Mouse (Mus musculus) cerebellum, adult 11 months (tissue): ENCODE data around the gene Wdr5.
"Not testable (repeated sequence)": the region's sequence is repeated elsewhere in the genome, so short reads cannot be mapped to it uniquely, and the experiment has no call there.

Experiments
- DNase-seq: peaks from one replicate; pipeline ENCODE4 v3.0.0; 2022

Gene Wdr5

DNA sequence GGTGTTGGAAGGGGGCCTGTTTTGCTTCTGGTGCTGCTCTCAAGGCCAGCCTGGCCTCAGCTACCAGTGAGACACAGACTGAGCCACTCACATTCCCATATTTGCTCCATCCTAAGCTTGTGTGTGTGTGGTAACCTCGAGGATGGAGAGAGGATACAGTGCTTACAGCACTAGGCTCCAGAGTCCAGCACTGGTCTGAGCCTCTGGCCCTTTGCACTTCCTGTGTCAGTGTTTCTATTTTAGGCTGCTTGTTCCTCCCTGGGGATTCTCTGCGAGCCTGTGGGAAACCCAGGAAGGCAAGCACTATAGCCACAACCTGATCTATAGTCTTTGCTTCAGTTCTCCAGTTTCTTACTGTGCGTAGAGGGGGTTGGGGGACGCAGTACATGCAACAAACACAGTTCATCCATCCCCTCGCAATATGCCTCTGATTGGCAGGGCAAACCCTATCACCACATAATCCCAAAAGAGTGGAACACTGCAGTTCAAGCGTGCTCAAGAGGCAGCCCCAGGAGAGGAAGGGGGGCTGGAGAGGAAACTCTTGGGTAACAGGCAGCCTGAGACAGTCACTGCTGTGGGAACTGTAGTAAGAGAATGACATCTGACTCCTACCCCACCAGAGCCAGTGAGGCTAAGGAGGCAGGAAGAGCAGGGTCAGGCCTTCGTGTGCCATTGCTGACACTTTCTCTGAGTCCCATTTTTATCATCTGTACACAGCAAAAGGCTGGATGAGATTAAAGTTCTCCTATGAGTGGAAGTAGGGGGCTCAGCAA is 10.7 kb upstream of the Wdr5 start:
- DNase-seq = no peak

DNA sequence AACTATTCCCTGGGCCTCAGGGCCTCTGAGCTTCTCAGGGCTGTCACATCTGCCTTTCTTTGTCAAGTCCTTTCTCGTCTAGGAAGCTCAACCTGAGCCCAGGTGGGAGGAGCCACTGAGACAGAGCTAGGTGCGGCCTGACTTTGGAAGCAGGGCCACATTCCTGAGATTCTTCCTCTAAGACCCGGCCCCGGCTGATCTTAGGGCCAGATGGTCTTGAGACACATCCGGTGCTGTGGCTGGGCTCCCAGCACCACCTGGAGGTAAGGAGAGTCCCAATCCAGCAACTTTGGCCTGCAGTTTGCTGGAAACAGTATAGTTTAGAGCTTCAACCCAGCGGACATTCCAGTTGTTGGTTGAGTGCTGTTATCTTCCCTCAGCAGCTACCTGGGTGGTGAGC is 9.4 kb upstream of the Wdr5 start:
- DNase-seq = no peak

DNA sequence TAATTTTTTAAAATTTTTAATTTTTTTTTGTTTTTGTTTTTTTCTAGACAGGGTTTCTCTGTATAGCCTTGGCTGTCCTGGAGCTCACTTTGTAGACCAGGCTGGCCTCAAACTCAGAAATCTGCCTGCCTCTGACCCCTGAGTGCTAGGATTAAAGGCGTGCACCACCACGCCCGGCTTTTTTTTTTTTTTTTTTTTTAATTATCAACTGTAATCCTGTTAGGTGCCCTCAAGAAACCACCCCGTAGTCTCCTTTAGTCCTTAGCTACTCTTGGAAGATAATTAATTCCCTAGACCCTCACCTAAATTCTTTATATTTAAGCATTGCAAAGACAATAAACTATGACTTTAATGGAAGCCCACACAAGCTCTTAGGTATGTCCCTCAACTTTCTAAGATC is 8.3 kb upstream of the Wdr5 start:
- DNase-seq = not testable (repeated sequence)

DNA sequence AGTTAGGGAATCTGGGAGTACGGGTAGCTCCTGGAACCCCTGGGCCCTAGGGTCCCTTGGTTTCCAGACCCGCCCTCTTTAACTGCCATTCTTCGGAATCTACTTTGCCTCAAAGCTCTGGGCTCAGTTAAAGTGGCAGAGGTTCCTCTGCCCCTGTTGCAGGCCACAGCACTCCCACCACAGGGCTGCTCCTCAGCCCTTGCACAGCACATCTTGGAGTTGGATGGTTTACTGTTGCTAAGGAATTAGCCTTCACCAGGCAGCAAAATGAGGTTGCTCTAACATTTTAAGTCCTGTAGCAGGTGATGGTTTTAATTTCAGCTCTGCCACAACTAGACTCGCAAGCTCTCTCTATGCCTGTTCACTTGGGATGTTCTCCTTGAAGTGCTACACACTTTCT is 7.4 kb upstream of the Wdr5 start, which contains the start of gene Brd3:
Gene Brd3, minus strand, starts transcription at position 101 of the 400 bp plus-strand sequence.
- DNase-seq = no peak

GRCm38 (mm10) chr2:27510706-27511105 is 4.3 kb upstream of the Wdr5 start:
- no peak for DNase-seq

- no peak for DNase-seq
Measured at GRCm38 (mm10) chr2:27512909-27513308, 2.0 kb upstream of the Wdr5 start.

DNA sequence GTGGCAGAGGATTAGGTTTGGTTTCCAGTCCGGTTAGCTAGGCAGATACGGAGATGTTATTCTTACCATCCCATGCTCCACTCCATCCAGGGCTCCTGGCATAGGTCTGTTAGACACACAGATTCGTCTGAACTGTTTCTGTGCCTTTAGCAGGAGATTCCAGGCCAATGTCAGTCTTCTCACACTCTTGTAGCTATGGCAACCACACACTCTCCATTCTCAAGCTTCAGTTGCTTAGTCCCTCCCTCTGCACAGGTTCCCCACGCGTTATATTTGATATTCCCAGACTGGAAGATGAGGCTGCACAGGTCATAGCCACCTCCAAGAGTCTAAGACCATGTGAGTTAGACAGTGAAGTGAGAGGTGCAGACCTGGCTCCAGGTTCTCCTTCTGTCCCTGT is 1.1 kb upstream of the Wdr5 start:
- no peak for DNase-seq

DNA sequence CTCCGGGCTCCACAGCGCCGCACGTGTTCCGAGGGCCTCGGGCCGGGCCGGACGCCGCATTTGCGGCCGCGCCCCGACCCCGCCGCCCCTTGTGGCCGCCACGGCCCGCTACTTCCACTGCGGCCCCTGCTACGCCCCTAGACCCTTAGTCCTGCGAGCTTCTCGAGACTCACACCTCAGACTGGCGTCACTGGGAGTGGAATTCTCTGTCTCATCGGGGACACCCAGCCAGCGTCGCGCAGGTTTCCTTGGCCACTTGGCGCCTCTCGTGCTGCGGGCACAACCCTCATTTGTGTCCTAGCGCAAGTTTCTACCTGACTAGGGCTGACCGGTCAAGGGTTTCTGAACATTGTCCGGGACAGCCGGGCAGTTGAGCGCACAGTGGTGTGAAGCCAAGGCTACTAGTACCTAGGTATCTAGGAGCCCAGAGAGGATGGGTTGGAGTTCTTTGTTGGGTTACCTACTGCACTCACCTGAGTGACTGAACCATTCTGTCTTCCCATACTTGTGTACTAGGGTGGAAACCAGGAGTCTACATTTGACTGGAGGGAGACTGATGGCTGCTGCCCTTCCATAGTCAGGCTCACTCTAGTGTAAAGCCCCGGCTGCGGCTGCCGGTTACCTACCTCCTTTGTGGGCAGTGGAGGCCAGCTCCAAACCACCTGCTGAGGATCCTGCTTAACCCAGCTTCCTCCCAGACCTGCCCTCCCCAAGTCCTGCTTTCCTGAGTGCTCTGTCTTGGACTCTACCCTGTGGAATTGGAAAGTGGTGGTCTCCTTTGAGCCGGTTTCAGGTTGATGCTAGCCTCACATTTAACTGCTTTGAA is 597 bp downstream of the Wdr5 start:
- DNase-seq = no peak

DNA sequence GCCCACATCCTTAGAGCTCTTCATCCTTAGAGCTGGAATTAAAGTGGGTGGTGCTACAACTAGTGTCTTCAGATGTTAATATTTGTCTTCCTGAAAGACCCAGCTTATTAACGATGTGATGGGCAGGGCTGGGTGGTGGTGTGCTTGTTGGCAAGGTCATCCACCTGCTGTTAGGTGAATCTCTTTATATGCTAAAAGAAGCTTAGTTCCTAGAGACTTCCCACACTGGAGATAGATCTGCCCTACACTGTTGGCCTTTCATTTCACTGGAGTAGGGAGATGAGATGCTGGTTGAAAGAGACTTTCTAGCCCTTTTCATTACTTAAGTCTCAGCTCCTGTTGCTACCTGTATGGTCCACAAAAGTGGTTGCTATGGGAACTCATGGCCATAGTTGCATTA is 1.3 kb downstream of the Wdr5 start:
- DNase-seq = no peak

- DNase-seq = no peak
Measured at GRCm38 (mm10) chr2:27518283-27518682, 3.3 kb downstream of the Wdr5 start.

DNA sequence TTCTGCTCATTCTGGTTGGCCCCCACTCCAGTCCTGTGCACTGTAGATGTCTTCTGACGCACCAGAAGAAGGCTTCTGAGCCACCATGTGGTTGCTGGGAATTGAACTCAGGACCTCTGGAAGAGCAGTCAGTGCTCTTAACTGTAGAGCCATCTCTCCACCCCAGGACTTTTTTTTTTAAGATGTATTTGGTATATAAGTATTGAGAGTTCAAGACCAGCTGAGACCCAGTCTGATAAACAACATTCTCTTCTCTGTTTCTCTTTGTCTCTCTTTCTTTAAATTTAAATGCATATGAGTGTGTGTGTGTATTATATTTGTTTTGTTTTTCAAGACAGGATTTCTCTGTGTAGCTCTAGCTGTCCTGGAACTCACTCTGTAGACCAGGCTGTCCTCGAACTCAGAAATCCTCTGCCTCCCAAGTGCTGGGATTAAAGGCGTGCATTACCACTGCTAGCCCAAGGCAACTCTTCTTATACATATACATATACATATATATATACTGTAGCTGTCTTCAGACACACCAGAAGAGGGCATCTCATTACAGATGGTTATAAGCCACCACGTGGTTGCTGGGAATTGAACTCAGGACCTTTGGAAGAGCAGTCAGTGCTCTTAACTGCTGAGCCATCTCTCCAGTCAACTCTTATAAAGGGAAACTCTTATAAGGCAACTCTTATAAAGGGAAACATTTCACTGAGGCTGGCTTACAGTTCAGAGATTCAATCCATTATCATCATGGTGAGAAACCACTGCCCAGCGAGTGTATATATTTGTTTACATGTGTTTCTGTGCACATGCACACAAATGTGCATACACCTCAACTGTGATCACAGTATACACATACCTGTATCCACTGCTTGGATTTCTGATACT is 23.7 kb downstream of the Wdr5 start:
- not testable (repeated sequence) for DNase-seq

GRCm38 (mm10) chr2:27539336-27539735 is 24.4 kb downstream of the Wdr5 start:
- DNase-seq = peak; percentile 25

GRCm38 (mm10) chr2:27539772-27540514 is 25.0 kb downstream of the Wdr5 start:
- peak; percentile 99 for DNase-seq

GRCm38 (mm10) chr2:27540515-27540836 is 25.5 kb downstream of the Wdr5 start:
- no peak for DNase-seq

DNA sequence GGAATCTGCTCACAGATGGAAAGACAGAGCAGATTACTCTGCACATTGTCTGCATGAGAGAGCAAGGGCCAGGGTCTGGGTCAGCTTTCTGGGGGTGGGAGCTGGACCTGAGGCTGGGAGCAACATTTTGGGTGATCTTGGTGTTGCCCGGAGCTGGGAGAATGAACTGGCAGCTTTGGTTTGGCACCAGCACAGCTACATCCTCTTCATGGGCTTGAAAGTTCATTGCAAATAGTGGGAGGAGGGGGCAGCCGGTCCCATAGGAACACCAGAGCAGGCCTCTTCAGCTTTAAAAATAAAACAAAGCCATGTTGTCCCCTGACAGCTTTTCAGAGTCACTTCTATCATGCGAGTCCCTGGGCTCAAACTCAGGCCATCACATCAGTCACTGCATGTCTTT is 26.3 kb downstream of the Wdr5 start:
- DNase-seq = no peak

DNA sequence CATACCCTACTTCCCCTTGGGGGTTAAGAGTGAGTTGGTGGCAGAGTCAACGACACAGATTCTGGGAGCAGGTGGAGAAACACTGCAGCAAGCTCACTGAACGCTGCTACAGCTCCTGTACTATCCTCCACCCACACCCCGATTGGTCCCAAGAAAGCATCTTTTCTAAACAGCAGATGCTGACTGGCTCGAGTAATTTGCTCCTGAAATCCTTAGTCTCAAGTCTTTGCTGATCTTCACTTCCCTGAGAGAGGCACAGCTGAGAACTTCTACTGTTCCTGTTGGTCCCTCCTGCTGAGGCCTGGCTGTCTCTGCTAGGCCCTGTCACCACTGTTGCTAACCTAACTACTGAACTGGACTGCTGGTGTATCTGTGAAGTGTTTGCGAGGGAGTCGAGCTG is 29.7 kb downstream of the Wdr5 start:
- DNase-seq = no peak

- not testable (repeated sequence) for DNase-seq
Measured at GRCm38 (mm10) chr2:27545517-27545916, 30.6 kb downstream of the Wdr5 start.

DNA sequence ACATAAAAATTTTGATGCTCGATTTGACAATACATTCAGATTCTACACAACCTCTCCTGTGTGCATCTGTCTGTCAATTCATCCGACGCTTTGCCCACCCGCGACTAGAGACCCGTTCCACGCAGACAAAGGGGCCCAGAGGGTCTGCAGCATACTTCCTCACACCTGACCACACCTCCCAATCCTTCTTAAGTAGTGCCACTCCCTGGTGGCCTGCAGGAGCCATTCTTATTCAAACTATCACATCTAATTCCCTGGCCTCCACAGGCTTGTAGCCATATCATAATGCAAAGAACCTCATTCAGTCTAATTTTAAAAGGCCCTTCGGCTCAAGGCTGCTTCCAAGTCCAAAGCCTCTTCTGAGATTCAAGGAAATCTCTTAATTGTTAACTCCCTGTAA is 31.1 kb downstream of the Wdr5 start:
- not testable (repeated sequence) for DNase-seq

GRCm38 (mm10) chr2:27547326-27547725 is 32.4 kb downstream of the Wdr5 start:
- no peak for DNase-seq

DNA sequence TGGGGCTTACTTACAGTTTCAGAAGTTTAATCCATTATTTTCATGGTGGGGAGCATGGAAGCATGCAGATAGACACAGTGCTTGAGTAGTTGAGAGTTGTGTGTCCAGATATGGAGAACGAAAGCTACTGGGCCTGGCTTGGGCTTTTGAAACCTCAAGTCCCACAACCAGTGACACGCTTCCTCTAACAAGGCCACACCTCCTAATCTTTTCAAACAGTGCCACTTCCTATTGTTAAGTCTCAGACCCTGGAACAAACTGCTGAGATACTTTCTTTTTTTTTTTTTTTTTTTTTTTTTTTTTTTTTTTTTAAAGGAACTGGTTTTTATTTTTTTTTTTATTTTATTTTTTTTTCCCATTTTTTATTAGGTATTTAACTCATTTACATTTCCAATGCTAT is 33.0 kb downstream of the Wdr5 start:
- DNase-seq = no peak

DNA sequence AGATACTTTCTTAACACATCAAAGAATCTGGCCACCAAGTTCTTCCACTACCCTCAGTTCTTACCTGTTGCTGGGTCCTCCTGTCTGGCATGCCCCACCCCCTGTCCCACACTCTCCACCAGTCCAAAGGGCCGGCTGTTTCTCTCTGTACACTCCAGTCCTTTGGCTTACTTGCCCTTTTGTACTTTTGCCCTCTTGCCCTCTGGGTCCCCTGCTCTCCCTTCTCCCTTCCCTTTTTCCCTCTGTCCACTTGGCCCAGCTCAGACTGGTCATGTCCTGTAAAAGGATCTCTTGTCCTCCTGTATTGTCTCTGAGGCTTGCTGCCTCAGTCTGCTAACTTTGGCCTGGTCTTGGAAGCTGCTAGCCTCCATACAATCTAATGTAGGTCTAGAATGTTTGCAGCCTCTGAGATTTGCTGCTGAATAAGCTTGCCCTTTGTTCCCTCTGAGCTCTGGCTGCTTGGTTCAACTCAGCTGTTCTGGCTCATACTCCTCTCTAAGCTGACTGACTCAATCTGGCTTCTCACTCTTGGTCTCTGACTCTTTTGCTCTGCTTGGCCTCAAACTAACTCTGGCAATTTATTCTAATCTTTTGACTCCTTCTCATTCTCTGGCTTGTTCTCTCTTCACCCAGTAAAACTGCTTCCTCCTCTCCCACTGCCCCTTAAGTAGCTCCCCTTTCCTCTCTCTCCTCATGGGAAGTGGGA is 33.9 kb downstream of the Wdr5 start:
- DNase-seq = no peak
